Mouse (Mus musculus) lung, postnatal 36 days (tissue): ENCODE data around the gene Wnt11.

Source experiments
- DNase-seq: peaks from one replicate; pipeline ENCODE4 v3.0.0; 2022; ENCODE audit warnings: mixed read lengths

Gene Wnt11

GRCm38 (mm10) chr7:98831290-98831689, 3.6 kb upstream of the Wnt11 start:
- DNase-seq, result no peak

- DNase-seq, result no peak
Measured at GRCm38 (mm10) chr7:98835519-98836441, 868 bp downstream of the Wnt11 start.

GRCm38 (mm10) chr7:98836646-98837045, 1.7 kb downstream of the Wnt11 start:
- peak; percentile 86 for DNase-seq

- peak; percentile 88 for DNase-seq
Measured at GRCm38 (mm10) chr7:98837901-98838300, 3.0 kb downstream of the Wnt11 start.

GRCm38 (mm10) chr7:98838729-98839141, 3.8 kb downstream of the Wnt11 start:
- peak; percentile 61 for DNase-seq

- DNase-seq, result no peak
Measured at GRCm38 (mm10) chr7:98839312-98839711, 4.4 kb downstream of the Wnt11 start.

- no peak for DNase-seq
Measured at GRCm38 (mm10) chr7:98840771-98841170, 5.9 kb downstream of the Wnt11 start.

- DNase-seq, result peak; percentile 62
Measured at GRCm38 (mm10) chr7:98841802-98842201, 6.9 kb downstream of the Wnt11 start.

GRCm38 (mm10) chr7:98842997-98843396, 8.1 kb downstream of the Wnt11 start:
- DNase-seq, result no peak

GRCm38 (mm10) chr7:98843649-98844048, 8.7 kb downstream of the Wnt11 start:
- DNase-seq, result no peak

GRCm38 (mm10) chr7:98848899-98849640, 14.2 kb downstream of the Wnt11 start:
- DNase-seq, result peak; percentile 27

- DNase-seq, result no peak
Measured at GRCm38 (mm10) chr7:98850388-98850787, 15.5 kb downstream of the Wnt11 start.

GRCm38 (mm10) chr7:98851220-98851619, 16.3 kb downstream of the Wnt11 start:
- DNase-seq, result peak; percentile 42

GRCm38 (mm10) chr7:98852950-98853650, 18.2 kb downstream of the Wnt11 start:
- DNase-seq, result no peak

GRCm38 (mm10) chr7:98853806-98854205, 18.9 kb downstream of the Wnt11 start:
- DNase-seq, result no peak

GRCm38 (mm10) chr7:98855388-98855787, 20.5 kb downstream of the Wnt11 start:
- no peak for DNase-seq

- no peak for DNase-seq
Measured at GRCm38 (mm10) chr7:98856128-98856527, 21.2 kb downstream of the Wnt11 start.

- DNase-seq, result no peak
Measured at GRCm38 (mm10) chr7:98857094-98857493, 22.2 kb downstream of the Wnt11 start.

- no peak for DNase-seq
Measured at GRCm38 (mm10) chr7:98861002-98861401, 26.1 kb downstream of the Wnt11 start.

GRCm38 (mm10) chr7:98862994-98863393, 28.1 kb downstream of the Wnt11 start:
- no peak for DNase-seq

GRCm38 (mm10) chr7:98863969-98864718, 29.2 kb downstream of the Wnt11 start:
- DNase-seq, result peak; percentile 22

- DNase-seq, result no peak
Measured at GRCm38 (mm10) chr7:98867053-98867793, 32.3 kb downstream of the Wnt11 start.
